Comparison of ENCODE assay signal across 28 mouse cellular contexts in genomic region chr15:79790111-79790510, GRCm38 (mm10). TPM values are rescaled to one million over a fixed set of nuclear protein-coding genes. Genes with fewer than 3 reads are reported as not detected.
DNase-seq lines count a peak whose midpoint lies in the region; TF ChIP-seq lines count a peak whose summit lies in the region.
"Had no signal": no experiment of that assay in that cellular context is flagged by ENCODE, and none has a peak within 500 bp of the region (broad histone marks: within the 10 kb centered on the region; RNA-seq: fewer than 3 reads in every experiment).

No protein-coding gene starts in this region.

- no peak for TF ChIP-seq CTCF in cerebellum, adult 2 months (IDR thresholded peaks at IDR 0.05; ENCODE audit: borderline replicate concordance, insufficient read depth, low read depth, low read length)
- TF ChIP-seq CTCF in testis, adult 2 months (IDR thresholded peaks at IDR 0.05; ENCODE audit: control insufficient read depth, insufficient read depth, insufficient replicate concordance, low read depth, low read length), result no peak

- TF ChIP-seq POLR2A in cerebellum, adult 2 months (IDR thresholded peaks at IDR 0.05; ENCODE audit: borderline replicate concordance, insufficient read depth, low read length), result no peak
- no peak for TF ChIP-seq POLR2A in testis, adult 2 months (IDR thresholded peaks at IDR 0.05; ENCODE audit: control insufficient read depth, low read depth, low read length)

- intact Hi-C loops in gastrocnemius, postnatal 14 days (cut with DNase I; ENCODE audit: low total_unique reads), result no loop called here

- peak; percentile 56 to 63 for DNase-seq in cerebellum, adult 2 months
- DNase-seq in cerebellum, adult 9-10 months, result no peak
- DNase-seq in testis, postnatal 10 days (ENCODE audit: low spot score), result no peak
- peak; percentile 70 for DNase-seq in cerebellum, adult 9-11 months
- DNase-seq in cerebellum, postnatal 25 days, result peak; percentile 68 to 77
- DNase-seq in heart, adult 9 months (ENCODE audit: low spot score in 2 of 2), result no peak
- DNase-seq in gastrocnemius, postnatal 14 days, result no peak
- DNase-seq: adrenal gland, postnatal 10 days; adrenal gland, postnatal 36 days; embryo, embryonic 11 days; gastrocnemius, postnatal 36 days; heart, adult 2 months had no signal

- H3K27ac ChIP-seq in cerebellum, adult 2 months (ENCODE audit: insufficient read depth, low read length), result no peak overlapping the region
- no peak overlapping the region for H3K27ac ChIP-seq in testis, adult 2 months (ENCODE audit: control insufficient read depth, insufficient read depth, low read depth, low read length)
- H3K27ac ChIP-seq: embryonic facial prominence, embryonic 10.5 days; embryonic facial prominence, embryonic 13.5 days; forebrain, embryonic 12.5 days; forebrain, embryonic 15.5 days; heart, adult 2 months; hindbrain, embryonic 12.5 days; hindbrain, embryonic 15.5 days had no signal

- peaks cover 60% of the 10 kb centered on the region for H3K4me1 ChIP-seq in cerebellum, adult 2 months (ENCODE audit: control insufficient read depth, insufficient read depth, low read length)
- H3K4me1 ChIP-seq in testis, adult 2 months (ENCODE audit: control insufficient read depth, insufficient read depth, low read length), result peaks cover 8% of the 10 kb centered on the region
- H3K4me1 ChIP-seq: embryonic facial prominence, embryonic 13.5 days; forebrain, embryonic 15.5 days had no signal

- H3K36me3 ChIP-seq in testis, adult 2 months (ENCODE audit: control insufficient read depth, insufficient read depth, low read length), result no peaks in the 10 kb centered on the region
- H3K36me3 ChIP-seq: embryonic facial prominence, embryonic 10.5 days; embryonic facial prominence, embryonic 13.5 days; forebrain, embryonic 12.5 days; forebrain, embryonic 15.5 days; G1E; hindbrain, embryonic 12.5 days had no signal

- H3K4me3 ChIP-seq in cerebellum, adult 2 months (replicated peaks; ENCODE audit: insufficient read depth, low read depth, low read length), result no peak overlapping the region
- peak overlapping the region; percentile 37 for H3K4me3 ChIP-seq in testis, adult 2 months (ENCODE audit: control insufficient read depth, low read depth, low read length)
- H3K4me3 ChIP-seq: embryonic facial prominence, embryonic 10.5 days; embryonic facial prominence, embryonic 13.5 days; erythroblast, embryonic 14.5 days; forebrain, embryonic 12.5 days; forebrain, embryonic 15.5 days; heart, adult 2 months; hindbrain, embryonic 12.5 days; hindbrain, embryonic 15.5 days had no signal

- no peaks in the 10 kb centered on the region for H3K27me3 ChIP-seq in cerebellum, adult 2 months (ENCODE audit: control insufficient read depth, insufficient read depth, low read length)
- H3K27me3 ChIP-seq in testis, adult 2 months (ENCODE audit: control insufficient read depth, insufficient read depth, low read length), result no peaks in the 10 kb centered on the region
- H3K27me3 ChIP-seq: forebrain, embryonic 15.5 days had no signal

- WGBS in cerebellum, adult 2 months, result 33% methylated on average over 8 of the region's 8 CpGs

RNA-seq across cellular contexts. Expression of gene Dnal4, which starts 12.5 kb away (rescaled TPM):
- polyA plus RNA-seq in cerebellum, adult 2 months (2012; rRNA removed), result 55.1 and 56.7 TPM in 2 replicates
- 187 and 198 TPM in 2 replicates for polyA plus RNA-seq in testis, adult 2 months (2012; rRNA removed)
- total RNA-seq in gastrocnemius, postnatal 14 days (2021), result 1 to 10 TPM; 7.4 to 7.6 TPM

RNA-seq across cellular contexts. Expression of gene Nptxr, which starts 14.5 kb away (rescaled TPM):
- polyA plus RNA-seq in cerebellum, adult 2 months (2012; rRNA removed), result 88.0 and 100 TPM in 2 replicates
- 36.6 and 46.5 TPM in 2 replicates for polyA plus RNA-seq in testis, adult 2 months (2012; rRNA removed)
- total RNA-seq in gastrocnemius, postnatal 14 days (2021), result 1 to 10 TPM; 1.9 to 2.6 TPM
- polyA plus RNA-seq: erythroblast, embryonic 14.5 days had no signal

RNA-seq across cellular contexts. Expression of gene Npcd, which starts 43.9 kb away (rescaled TPM):
- polyA plus RNA-seq in cerebellum, adult 2 months (2012; rRNA removed), result 1.7 and 4.1 TPM in 2 replicates
- polyA plus RNA-seq in testis, adult 2 months (2012; rRNA removed), result 0.10 TPM in 1 of 2 replicates, not detected in the other
- under 1 TPM; 0.47 to 0.55 TPM for total RNA-seq in gastrocnemius, postnatal 14 days (2021)
- total RNA-seq: G1E; granulocyte monocyte progenitor cell, adult 5-6 weeks; hematopoietic stem cell, adult 5-6 weeks had no signal
- polyA plus RNA-seq: C2C12; embryonic facial prominence, embryonic 10.5 days; erythroblast, embryonic 14.5 days; G1E; heart, embryonic 14.5 days; heart, postnatal 0 days; intestine, embryonic 14.5 days; intestine, postnatal 0 days had no signal

RNA-seq across cellular contexts. Expression of gene Cbx6, which starts 44.4 kb away (rescaled TPM):
- polyA plus RNA-seq in cerebellum, adult 2 months (2012; rRNA removed), result 183 TPM in 2 replicates
- 4.6 and 6.6 TPM in 2 replicates for polyA plus RNA-seq in testis, adult 2 months (2012; rRNA removed)
- 10 to 100 TPM; 21.2 to 23.5 TPM for total RNA-seq in gastrocnemius, postnatal 14 days (2021)

RNA-seq across cellular contexts. Expression of gene Sun2, which starts 47.8 kb away (rescaled TPM):
- 42.7 and 45.2 TPM in 2 replicates for polyA plus RNA-seq in cerebellum, adult 2 months (2012; rRNA removed)
- 16.7 and 19.5 TPM in 2 replicates for polyA plus RNA-seq in testis, adult 2 months (2012; rRNA removed)
- 10 to 100 TPM; 62.3 to 81.4 TPM for total RNA-seq in gastrocnemius, postnatal 14 days (2021)

Comparison
In these comparisons a context has a peak if more than half of its experiments do, and no peak if none do; other contexts are left out.
1. DNase-seq: peak in cerebellum, adult 2 months (2 of 2), cerebellum, adult 9-11 months (single experiment) and cerebellum, postnatal 25 days (2 of 2); none in cerebellum, adult 9-10 months (single experiment), testis, postnatal 10 days (single experiment), heart, adult 9 months (0 of 2) and gastrocnemius, postnatal 14 days (single experiment).